ENCODE assay signal across 8 mouse cellular contexts in genomic region chr12:96311137-96311536, GRCm38 (mm10).
A peak's percentile ranks its signal among the peaks of the same experiment; 100 is the strongest.
DNase-seq lines count a peak whose midpoint lies in the region; ATAC-seq and TF ChIP-seq lines count a peak whose summit lies in the region.

No protein-coding gene starts in this region.

- H3K27me3 ChIP-seq in forebrain, embryonic 11.5 days (ENCODE audit: control insufficient read depth, insufficient read depth, low read length): no peaks in the 10 kb centered on the region
- H3K27me3 ChIP-seq in forebrain, embryonic 16.5 days (replicated peaks; ENCODE audit: control insufficient read depth, insufficient read depth, low read length): no peaks in the 10 kb centered on the region
- no peaks in the 10 kb centered on the region for H3K27me3 ChIP-seq in neural tube, embryonic 15.5 days (replicated peaks)
- no peaks in the 10 kb centered on the region for H3K27me3 ChIP-seq in lung, embryonic 14.5 days (ENCODE audit: insufficient read depth, low read length)

- DNase-seq in forebrain, embryonic 11.5 days (ENCODE audit: low spot score): peak; percentile 78
- DNase-seq in neural tube, embryonic 10.5 days (ENCODE audit: extremely low spot score, low spot score): peak; percentile 45
- peak; percentile 2 for DNase-seq in cerebellum, adult 9-11 months
- DNase-seq in lung, embryonic 14.5 days: peak; percentile 72
- peak; percentile 37 for DNase-seq in urinary bladder, postnatal 25 days (ENCODE audit: low spot score)

- no peak overlapping the region for H3K4me3 ChIP-seq in forebrain, embryonic 11.5 days (ENCODE audit: low read depth, low read length)
- H3K4me3 ChIP-seq in forebrain, embryonic 16.5 days (replicated peaks; ENCODE audit: low read length): no peak overlapping the region
- no peak overlapping the region for H3K4me3 ChIP-seq in neural tube, embryonic 15.5 days (replicated peaks)
- no peak overlapping the region for H3K4me3 ChIP-seq in lung, embryonic 14.5 days (ENCODE audit: low read depth, low read length)

- ATAC-seq in forebrain, embryonic 11.5 days (replicated peaks; ENCODE audit: low FRiP score): peak; percentile 58; the same call in 1 of the 2 replicates
- ATAC-seq in forebrain, embryonic 16.5 days: no peak
- ATAC-seq in neural tube, embryonic 15.5 days (ENCODE audit: low FRiP score): no peak
- ATAC-seq in granulocyte monocyte progenitor cell, adult 5-6 weeks (replicated peaks; ENCODE audit: poor library complexity, severe bottlenecking): peak; percentile 83
- no peak for ATAC-seq in lung, embryonic 14.5 days (ENCODE audit: insufficient read depth)

- H3K36me3 ChIP-seq in forebrain, embryonic 11.5 days (ENCODE audit: control insufficient read depth, insufficient read depth, low read length): no peaks in the 10 kb centered on the region
- H3K36me3 ChIP-seq in forebrain, embryonic 16.5 days (ENCODE audit: control insufficient read depth, insufficient read depth): no peaks in the 10 kb centered on the region
- no peaks in the 10 kb centered on the region for H3K36me3 ChIP-seq in neural tube, embryonic 15.5 days
- H3K36me3 ChIP-seq in lung, embryonic 14.5 days (ENCODE audit: insufficient read depth): no peaks in the 10 kb centered on the region

- H3K9me3 ChIP-seq in forebrain, embryonic 11.5 days (ENCODE audit: control insufficient read depth, low read length): no peaks in the 10 kb centered on the region
- H3K9me3 ChIP-seq in forebrain, embryonic 16.5 days (ENCODE audit: control insufficient read depth, low read length): no peaks in the 10 kb centered on the region
- H3K9me3 ChIP-seq in neural tube, embryonic 15.5 days (replicated peaks): no peaks in the 10 kb centered on the region
- no peaks in the 10 kb centered on the region for H3K9me3 ChIP-seq in lung, embryonic 14.5 days (ENCODE audit: low read depth, low read length)

- no peak overlapping the region for H3K4me2 ChIP-seq in forebrain, embryonic 11.5 days (ENCODE audit: low read depth, low read length, severe bottlenecking)
- H3K4me2 ChIP-seq in forebrain, embryonic 16.5 days (ENCODE audit: low read length): no peak overlapping the region
- no peak overlapping the region for H3K4me2 ChIP-seq in neural tube, embryonic 15.5 days
- H3K4me2 ChIP-seq in lung, embryonic 14.5 days: no peak overlapping the region

- no peak overlapping the region for H3K27ac ChIP-seq in forebrain, embryonic 11.5 days (ENCODE audit: low read depth, low read length)
- no peak overlapping the region for H3K27ac ChIP-seq in forebrain, embryonic 16.5 days (ENCODE audit: low read length)
- H3K27ac ChIP-seq in neural tube, embryonic 15.5 days (replicated peaks): no peak overlapping the region
- H3K27ac ChIP-seq in lung, embryonic 14.5 days (ENCODE audit: low read depth): no peak overlapping the region

- WGBS in forebrain, embryonic 11.5 days: 2% methylated on average over 2 of the region's 2 CpGs
- 6% methylated on average over 2 of the region's 2 CpGs for WGBS in forebrain, embryonic 16.5 days
- 3% methylated on average over 2 of the region's 2 CpGs for WGBS in neural tube, embryonic 15.5 days
- WGBS in lung, embryonic 14.5 days: 3% methylated on average over 2 of the region's 2 CpGs

- H3K4me1 ChIP-seq in forebrain, embryonic 11.5 days (replicated peaks; ENCODE audit: control insufficient read depth, insufficient read depth, low read length): no peaks in the 10 kb centered on the region
- no peaks in the 10 kb centered on the region for H3K4me1 ChIP-seq in forebrain, embryonic 16.5 days (replicated peaks; ENCODE audit: control insufficient read depth, insufficient read depth, low read length)
- no peaks in the 10 kb centered on the region for H3K4me1 ChIP-seq in neural tube, embryonic 15.5 days
- H3K4me1 ChIP-seq in lung, embryonic 14.5 days (ENCODE audit: insufficient read depth): no peaks in the 10 kb centered on the region

- H3K9ac ChIP-seq in forebrain, embryonic 11.5 days (ENCODE audit: low read length): no peak overlapping the region
- H3K9ac ChIP-seq in forebrain, embryonic 16.5 days (replicated peaks; ENCODE audit: low read depth, low read length): no peak overlapping the region
- no peak overlapping the region for H3K9ac ChIP-seq in neural tube, embryonic 15.5 days (replicated peaks)
- no peak overlapping the region for H3K9ac ChIP-seq in lung, embryonic 14.5 days

- TF ChIP-seq CTCF in lung, embryonic 14.5 days (IDR thresholded peaks at IDR 0.05; ENCODE audit: low read depth): peak; percentile 60

Comparison
In these comparisons a context has a peak if more than half of its experiments do, and no peak if none do; other contexts are left out.
1. ATAC-seq: peak in forebrain, embryonic 11.5 days (single experiment) and granulocyte monocyte progenitor cell, adult 5-6 weeks (single experiment); none in forebrain, embryonic 16.5 days (single experiment), neural tube, embryonic 15.5 days (single experiment) and lung, embryonic 14.5 days (single experiment).
2. DNase-seq: peak in every context shown above with its lines; median percentile 78 in forebrain, embryonic 11.5 days; 72 in lung, embryonic 14.5 days; 45 in neural tube, embryonic 10.5 days; 37 in urinary bladder, postnatal 25 days; 2 in cerebellum, adult 9-11 months.